Mouse (Mus musculus) lung, adult 2 months (tissue): ENCODE measurements around the gene Sgpp1.

Experiments
- CTCF ChIP-seq: fragments of 200-500 bp; IDR thresholded peaks from 2 replicates; pipeline ENCODE4 v1.5.1; 2011; ENCODE audit warnings: mild to moderate bottlenecking, low read length, control low read depth; ENCODE audit not compliant: insufficient read depth
- POLR2A ChIP-seq: fragments of 200-500 bp; IDR thresholded peaks from 2 replicates; pipeline ENCODE4 v1.6.1; 2011; ENCODE audit warnings: low read depth, mild to moderate bottlenecking, control low read depth, low read length, borderline replicate concordance; ENCODE audit errors: extremely low read depth

- no peak for TF ChIP-seq CTCF
- TF ChIP-seq POLR2A, result no peak
Measured at GRCm38 (mm10) chr12:75702739-75703122, 32.8 kb downstream of the Sgpp1 start.
